Mouse (Mus musculus): Measurements from ENCODE around the gene Hspb6. TPM values are rescaled to one million over a fixed set of nuclear protein-coding genes. Genes with fewer than 3 reads are reported as not detected.
A peak's percentile ranks its signal among the peaks of the same experiment; 100 is the strongest.

Gene Hspb6
- polyA plus RNA-seq, 1 experiment: 8.4 TPM

DNA sequence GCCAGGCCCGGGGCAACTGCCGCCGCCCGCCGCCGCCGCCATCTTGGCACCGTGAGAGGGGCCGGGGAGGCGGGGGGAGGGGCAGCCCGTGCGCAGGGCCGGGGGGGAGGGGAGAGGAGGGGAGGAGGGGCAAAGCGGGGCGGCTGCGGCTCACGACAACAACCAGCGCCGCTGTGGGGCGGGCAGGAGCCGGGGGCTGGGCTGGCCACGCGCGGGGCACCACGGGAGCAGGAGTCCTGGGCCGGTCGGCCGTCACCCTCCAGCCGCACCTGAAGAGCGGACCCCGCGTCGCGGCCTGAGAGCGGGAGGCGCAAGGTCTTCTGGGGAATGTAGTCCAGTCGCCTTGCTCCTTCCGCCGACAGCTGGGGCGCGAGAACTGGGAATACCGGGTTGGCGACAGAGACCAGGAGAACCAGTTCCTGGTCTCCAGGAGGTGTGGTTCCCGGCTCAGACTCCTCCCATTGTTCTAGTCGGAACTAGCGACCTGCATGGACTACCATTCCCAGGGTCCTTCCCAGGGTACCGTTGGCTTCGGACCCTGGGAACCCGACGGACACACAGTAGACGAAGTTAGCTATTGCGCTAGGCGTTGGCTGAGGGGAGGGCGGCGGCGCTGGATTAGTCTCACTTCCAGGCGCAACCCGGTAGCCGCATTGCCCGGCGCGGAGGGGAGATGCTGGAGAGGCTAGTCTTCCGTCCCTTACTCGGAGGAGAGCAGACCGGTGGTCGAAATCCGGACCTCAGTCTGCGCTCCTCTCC is 36.9 kb downstream of the Hspb6 start, which contains the start of gene Kmt2b:
Kmt2b (minus strand) TSS at position 51 of the 759 bp plus-strand sequence.
- TF ChIP-seq CTCF (IDR thresholded peaks at IDR 0.05; ENCODE audit: borderline replicate concordance, extremely low read depth, insufficient read depth, insufficient read length): no peak
- 0 out of 2 replicates have a peak, but pooled peaks have one; percentile 50 for TF ChIP-seq POLR2A (IDR thresholded peaks at IDR 0.05; ENCODE audit: borderline replicate concordance, extremely low read depth, insufficient read depth, insufficient read length, poor library complexity, severe bottlenecking)
- DNase-seq (ENCODE audit: low read depth): peak; percentile 99

- DNase-seq (ENCODE audit: low read depth): peak; percentile 90
- TF ChIP-seq POLR2A (IDR thresholded peaks at IDR 0.05; ENCODE audit: borderline replicate concordance, extremely low read depth, insufficient read depth, insufficient read length, poor library complexity, severe bottlenecking): no peak
- TF ChIP-seq CTCF (IDR thresholded peaks at IDR 0.05; ENCODE audit: borderline replicate concordance, extremely low read depth, insufficient read depth, insufficient read length): peak; percentile 91
Observed at GRCm38 (mm10) chr7:30589435-30590301, 37.7 kb downstream of the Hspb6 start.

GRCm38 (mm10) chr7:30590927-30591604 is 39.1 kb downstream of the Hspb6 start:
- TF ChIP-seq CTCF (IDR thresholded peaks at IDR 0.05; ENCODE audit: borderline replicate concordance, extremely low read depth, insufficient read depth, insufficient read length) (no peak), POLR2A (IDR thresholded peaks at IDR 0.05; ENCODE audit: borderline replicate concordance, extremely low read depth, insufficient read depth, insufficient read length, poor library complexity, severe bottlenecking) (no peak)
- DNase-seq (ENCODE audit: low read depth): no peak

DNA sequence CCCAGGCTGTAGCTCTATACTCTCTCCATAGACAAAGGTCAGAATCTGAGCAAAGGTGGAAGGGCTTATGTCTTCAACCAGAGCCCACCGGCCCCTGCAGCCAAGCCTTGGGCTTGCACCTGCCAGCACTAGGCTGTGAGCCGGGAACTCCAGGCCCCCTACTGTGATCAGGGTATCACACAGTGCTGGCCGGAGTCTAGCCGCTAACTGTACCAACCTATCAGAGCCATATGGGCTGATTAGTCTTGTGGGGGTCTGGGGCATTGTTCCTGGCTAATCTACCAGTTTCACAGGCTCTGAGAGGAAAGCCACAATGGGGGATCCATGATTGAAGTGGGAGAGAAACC is 39.6 kb downstream of the Hspb6 start:
- TF ChIP-seq POLR2A (IDR thresholded peaks at IDR 0.05; ENCODE audit: borderline replicate concordance, extremely low read depth, insufficient read depth, insufficient read length, poor library complexity, severe bottlenecking) (no peak), CTCF (IDR thresholded peaks at IDR 0.05; ENCODE audit: borderline replicate concordance, extremely low read depth, insufficient read depth, insufficient read length) (no peak)
- DNase-seq (ENCODE audit: low read depth): peak; percentile 9

DNA sequence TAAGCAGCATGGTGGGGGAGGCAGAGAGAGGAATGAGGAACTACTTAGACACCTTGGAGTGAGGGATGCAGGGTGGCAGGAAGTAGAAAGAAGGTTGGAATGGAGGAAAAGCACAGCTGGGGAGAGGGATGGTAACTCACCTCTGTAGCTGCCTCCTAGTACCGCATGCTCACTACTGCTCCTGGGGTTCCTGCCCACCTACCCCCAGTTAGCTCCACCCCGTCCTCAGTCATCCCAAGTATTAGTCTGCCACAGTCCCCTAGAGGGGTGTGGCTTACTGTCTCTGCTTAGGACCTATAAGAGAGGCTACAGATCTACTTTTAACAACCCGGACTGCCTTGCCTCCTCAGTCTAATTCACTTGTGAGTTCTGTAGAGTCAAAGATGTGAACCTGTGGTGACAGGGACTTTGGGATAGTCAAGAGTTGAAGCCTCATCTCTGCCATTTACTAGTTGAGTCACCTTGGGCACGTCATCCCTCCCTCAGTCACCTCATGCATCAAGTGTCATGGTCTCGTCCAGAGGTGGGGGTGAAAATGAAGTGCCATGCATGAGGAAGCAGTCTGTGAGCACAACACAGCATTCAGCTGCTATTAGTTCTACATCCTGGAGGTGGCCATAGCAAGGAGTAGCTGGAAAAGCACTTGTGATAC is 40.9 kb downstream of the Hspb6 start:
- DNase-seq (ENCODE audit: low read depth): no peak
- TF ChIP-seq CTCF (IDR thresholded peaks at IDR 0.05; ENCODE audit: borderline replicate concordance, extremely low read depth, insufficient read depth, insufficient read length) (no peak), POLR2A (IDR thresholded peaks at IDR 0.05; ENCODE audit: borderline replicate concordance, extremely low read depth, insufficient read depth, insufficient read length, poor library complexity, severe bottlenecking) (no peak)

DNA sequence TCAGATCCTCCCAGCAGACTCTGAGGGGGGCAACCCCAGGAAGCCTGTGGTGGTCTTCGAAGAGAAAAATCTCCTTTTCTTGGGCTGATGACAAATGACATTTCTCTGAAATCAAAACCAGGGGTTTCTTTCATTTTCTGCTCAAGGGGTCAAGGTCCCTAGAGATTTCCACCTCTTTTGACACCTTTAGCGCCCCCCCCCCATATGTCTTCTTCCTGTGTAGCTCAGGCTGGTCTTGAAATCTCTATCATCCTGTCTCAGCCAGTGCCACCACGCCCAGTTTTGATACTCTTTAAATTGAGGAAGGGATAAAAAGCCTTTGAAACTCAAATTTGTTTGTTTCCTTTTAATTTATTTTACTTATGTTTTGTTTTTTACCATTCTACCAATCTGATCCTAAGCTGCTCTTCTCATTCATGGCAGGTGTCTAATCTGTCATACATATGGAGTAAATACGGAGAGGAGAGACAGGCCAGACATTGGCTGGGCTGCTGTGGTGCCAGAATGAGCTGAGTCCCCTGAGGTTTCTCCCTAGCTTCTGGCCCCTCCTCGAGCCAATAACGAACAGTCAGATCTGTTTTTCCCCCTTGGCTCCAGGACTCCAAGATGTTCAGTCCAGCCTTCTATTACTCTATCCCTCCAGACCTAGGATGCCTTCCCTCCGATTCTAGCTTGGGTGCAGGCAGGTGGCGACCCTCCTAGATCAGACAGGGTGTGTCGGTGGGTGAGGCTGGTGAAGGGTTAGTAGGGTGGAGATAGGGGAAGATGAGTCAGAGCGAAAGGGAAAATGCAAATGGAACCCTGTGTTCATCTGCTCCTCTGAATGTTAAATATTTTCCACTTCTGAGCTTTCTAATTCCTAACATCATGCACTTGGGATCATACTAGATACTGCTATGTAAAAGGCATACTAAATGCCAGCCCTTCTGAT is 41.9 kb downstream of the Hspb6 start:
- DNase-seq (ENCODE audit: low read depth): no peak
- no peak for TF ChIP-seq CTCF (IDR thresholded peaks at IDR 0.05; ENCODE audit: borderline replicate concordance, extremely low read depth, insufficient read depth, insufficient read length)
- TF ChIP-seq POLR2A (IDR thresholded peaks at IDR 0.05; ENCODE audit: borderline replicate concordance, extremely low read depth, insufficient read depth, insufficient read length, poor library complexity, severe bottlenecking): no peak

- DNase-seq (ENCODE audit: low read depth): no peak
- TF ChIP-seq CTCF (IDR thresholded peaks at IDR 0.05; ENCODE audit: borderline replicate concordance, extremely low read depth, insufficient read depth, insufficient read length) (no peak), POLR2A (IDR thresholded peaks at IDR 0.05; ENCODE audit: borderline replicate concordance, extremely low read depth, insufficient read depth, insufficient read length, poor library complexity, severe bottlenecking) (no peak)
Observed at GRCm38 (mm10) chr7:30594510-30595024, 42.6 kb downstream of the Hspb6 start.

GRCm38 (mm10) chr7:30596093-30596492 is 44.1 kb downstream of the Hspb6 start:
- DNase-seq (ENCODE audit: low read depth): no peak
- no peak for TF ChIP-seq CTCF (IDR thresholded peaks at IDR 0.05; ENCODE audit: borderline replicate concordance, extremely low read depth, insufficient read depth, insufficient read length)
- TF ChIP-seq POLR2A (IDR thresholded peaks at IDR 0.05; ENCODE audit: borderline replicate concordance, extremely low read depth, insufficient read depth, insufficient read length, poor library complexity, severe bottlenecking): no peak

DNA sequence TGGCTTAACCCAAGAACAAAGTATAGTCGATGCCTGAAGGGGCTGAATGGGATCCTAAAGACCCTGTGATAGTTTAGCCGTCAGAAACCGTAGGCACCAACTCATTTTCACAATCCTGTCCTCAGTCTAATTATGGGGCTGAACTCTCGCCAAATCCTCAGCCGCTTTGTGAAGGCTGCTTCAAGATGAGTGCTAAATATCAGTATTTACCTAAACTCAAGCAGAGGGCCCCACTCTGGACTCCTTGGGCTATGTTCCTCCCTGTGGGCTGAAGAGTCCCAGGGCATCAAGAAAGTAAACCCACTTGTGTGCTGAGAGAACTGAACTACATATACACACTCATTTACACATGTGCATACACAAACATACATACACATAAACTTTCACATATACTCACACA is 44.8 kb downstream of the Hspb6 start:
- no peak for DNase-seq (ENCODE audit: low read depth)
- no peak for TF ChIP-seq POLR2A (IDR thresholded peaks at IDR 0.05; ENCODE audit: borderline replicate concordance, extremely low read depth, insufficient read depth, insufficient read length, poor library complexity, severe bottlenecking)
- no peak for TF ChIP-seq CTCF (IDR thresholded peaks at IDR 0.05; ENCODE audit: borderline replicate concordance, extremely low read depth, insufficient read depth, insufficient read length)

DNA sequence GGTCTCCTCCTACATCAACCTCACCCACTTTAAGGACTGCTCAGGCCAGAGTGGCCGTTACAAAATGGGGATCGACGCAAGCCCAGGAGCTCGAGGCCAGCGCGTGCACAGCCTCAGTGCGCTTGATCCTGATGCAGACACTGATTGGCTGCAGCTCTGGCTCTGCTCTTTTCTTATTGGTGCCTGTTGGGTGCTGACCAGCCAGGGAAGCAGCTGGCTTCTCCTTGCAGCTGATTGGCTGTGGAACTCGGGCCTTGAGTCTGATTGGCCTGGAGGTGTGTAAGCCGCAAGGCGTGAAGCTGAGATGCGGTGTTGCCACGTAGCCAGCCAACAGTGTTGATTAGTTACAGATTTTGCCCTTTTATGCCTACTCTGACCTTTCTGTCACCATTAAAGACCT is 46.8 kb downstream of the Hspb6 start, which contains the start of gene Zbtb32:
Zbtb32 (minus strand) TSS at position 124 of the 400 bp plus-strand sequence.
- TF ChIP-seq POLR2A (IDR thresholded peaks at IDR 0.05; ENCODE audit: borderline replicate concordance, extremely low read depth, insufficient read depth, insufficient read length, poor library complexity, severe bottlenecking): no peak
- no peak for TF ChIP-seq CTCF (IDR thresholded peaks at IDR 0.05; ENCODE audit: borderline replicate concordance, extremely low read depth, insufficient read depth, insufficient read length)
- no peak for DNase-seq (ENCODE audit: low read depth)

Data from brain, embryonic 14.5 days (tissue).